Mouse (Mus musculus) left cerebral cortex, postnatal 10 days (tissue): ENCODE measurements around the gene Ptrhd1. TPM values are rescaled to one million over a fixed set of nuclear protein-coding genes. Genes with fewer than 3 reads are reported as not detected.

Experiments used
- DNase-seq, 2 experiments: peaks; one replicate each; pipeline ENCODE4 v3.0.0; 2021 to 2022; ENCODE audit warnings: low spot score in 2 of 2, mixed read lengths in 1 of 2; ENCODE audit errors: extremely low spot score in 1 of 2
- intact Hi-C: fragments of 180-260 bp; cut with DNase I; formaldehyde crosslinking; loops from one replicate; pipeline ENCODE4 v1.15.1; 2025
- total RNA-seq, 2 experiments: library from RNA; stranded (reverse); gene quantifications; 2 replicates each; pipeline ENCODE4 v1.2.3; 2021

The Ptrhd1 gene
- 1 to 10 TPM; 8.7 to 9.8 TPM for total RNA-seq

DNA sequence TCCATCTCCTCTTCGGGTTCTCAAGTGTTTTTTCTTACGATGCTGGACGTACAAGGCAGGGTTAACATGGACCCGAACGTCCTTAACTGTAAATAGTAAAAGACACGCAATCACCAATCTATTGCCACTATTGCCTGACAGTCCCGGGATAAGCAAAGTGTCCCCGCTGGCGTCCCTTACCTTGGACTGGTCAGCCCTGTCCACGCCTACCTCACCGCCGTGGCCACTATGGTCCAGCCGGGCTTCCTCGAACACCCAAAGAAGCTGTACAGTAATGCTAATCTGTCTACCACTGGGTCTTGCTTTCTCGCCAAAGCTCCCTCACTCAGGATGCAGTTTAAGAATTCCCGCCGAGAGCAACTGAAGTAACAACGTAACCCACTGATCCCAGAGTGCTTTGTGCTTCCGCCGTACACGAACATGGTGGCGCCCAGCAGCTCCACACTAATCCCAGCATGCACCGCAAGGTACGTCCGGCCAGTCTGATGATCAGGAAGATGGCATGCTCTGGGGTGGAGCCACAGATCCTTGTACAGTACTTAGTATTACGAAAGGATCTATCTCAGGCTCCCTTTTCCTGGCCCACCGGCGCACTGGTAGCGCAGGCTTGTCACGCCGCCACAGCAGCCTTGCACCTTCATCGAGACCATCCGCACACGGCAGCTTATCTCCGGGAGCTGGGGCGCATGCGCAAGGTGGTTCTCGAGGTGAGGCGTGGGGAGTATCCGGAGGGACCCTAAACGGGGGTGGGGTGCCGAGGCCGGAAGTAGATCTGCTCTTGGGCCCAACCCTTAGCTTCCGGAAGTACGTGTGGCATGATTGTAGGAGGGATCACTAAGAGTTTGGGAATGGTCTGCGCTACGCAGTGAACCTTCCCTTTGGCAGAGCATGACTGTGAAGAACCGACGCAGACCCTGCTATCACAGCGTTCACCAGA is at the start of gene Ptrhd1, which contains the start of gene Cenpo:
Gene Ptrhd1, plus strand, starts transcription at position 456 of the 937 bp plus-strand sequence.
Gene Cenpo, minus strand, starts transcription at position 723 of the 937 bp plus-strand sequence.
- DNase-seq, result peak; percentile 95
- intact Hi-C loops, result no loop called here

- intact Hi-C loops, result no loop called here
These were observed 49.2 kb upstream of the Ptrhd1 start for GRCm38 (mm10) chr12:4184648-4185047.

GRCm38 (mm10) chr12:4188171-4189059 is 45.4 kb upstream of the Ptrhd1 start:
- intact Hi-C loops, result no loop called here
- no peak for DNase-seq

More at GRCm38 (mm10) chr12:4184648-4185047, 49.2 kb upstream of the Ptrhd1 start:
- no peak for DNase-seq

DNA sequence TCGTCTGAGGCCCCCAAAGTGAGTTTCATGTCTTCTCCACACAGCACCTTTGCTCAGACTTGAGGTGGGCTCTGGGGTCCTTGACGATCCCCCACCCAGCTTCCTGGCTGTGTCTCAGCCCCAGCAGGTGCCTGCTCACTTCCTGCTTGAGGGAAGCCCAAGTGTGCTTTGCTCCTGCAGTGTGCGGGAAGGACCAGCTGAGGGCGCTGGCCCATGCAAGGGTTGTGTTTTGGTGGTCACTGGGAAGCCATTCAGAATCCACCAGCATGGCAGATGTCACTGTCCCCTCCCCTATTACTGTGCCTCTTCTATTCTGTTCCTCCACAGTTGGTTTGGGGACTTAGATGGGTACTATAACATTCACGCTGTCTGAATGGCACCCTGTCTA is 44.8 kb upstream of the Ptrhd1 start:
- intact Hi-C loops, result no loop called here

GRCm38 (mm10) chr12:4192514-4192913 is 41.3 kb upstream of the Ptrhd1 start:
- no peak for DNase-seq
- intact Hi-C loops, result no loop called here

More for the DNA sequence above, 44.8 kb upstream of the Ptrhd1 start:
- DNase-seq, result no peak

- intact Hi-C loops, result no loop called here
- DNase-seq, result no peak
These were observed 40.6 kb upstream of the Ptrhd1 start for GRCm38 (mm10) chr12:4193025-4193740.

- DNase-seq, result no peak
- intact Hi-C loops, result no loop called here
These were observed 39.2 kb upstream of the Ptrhd1 start for GRCm38 (mm10) chr12:4194643-4195042.

GRCm38 (mm10) chr12:4198702-4199101 is 35.1 kb upstream of the Ptrhd1 start:
- DNase-seq, result peak in 1 of 2 experiments; percentile 6
- intact Hi-C loops, result no loop called here

- DNase-seq, result peak in 1 of 2 experiments; percentile 20
- intact Hi-C loops, result no loop called here
These were observed 34.6 kb upstream of the Ptrhd1 start for GRCm38 (mm10) chr12:4199271-4199670.

DNA sequence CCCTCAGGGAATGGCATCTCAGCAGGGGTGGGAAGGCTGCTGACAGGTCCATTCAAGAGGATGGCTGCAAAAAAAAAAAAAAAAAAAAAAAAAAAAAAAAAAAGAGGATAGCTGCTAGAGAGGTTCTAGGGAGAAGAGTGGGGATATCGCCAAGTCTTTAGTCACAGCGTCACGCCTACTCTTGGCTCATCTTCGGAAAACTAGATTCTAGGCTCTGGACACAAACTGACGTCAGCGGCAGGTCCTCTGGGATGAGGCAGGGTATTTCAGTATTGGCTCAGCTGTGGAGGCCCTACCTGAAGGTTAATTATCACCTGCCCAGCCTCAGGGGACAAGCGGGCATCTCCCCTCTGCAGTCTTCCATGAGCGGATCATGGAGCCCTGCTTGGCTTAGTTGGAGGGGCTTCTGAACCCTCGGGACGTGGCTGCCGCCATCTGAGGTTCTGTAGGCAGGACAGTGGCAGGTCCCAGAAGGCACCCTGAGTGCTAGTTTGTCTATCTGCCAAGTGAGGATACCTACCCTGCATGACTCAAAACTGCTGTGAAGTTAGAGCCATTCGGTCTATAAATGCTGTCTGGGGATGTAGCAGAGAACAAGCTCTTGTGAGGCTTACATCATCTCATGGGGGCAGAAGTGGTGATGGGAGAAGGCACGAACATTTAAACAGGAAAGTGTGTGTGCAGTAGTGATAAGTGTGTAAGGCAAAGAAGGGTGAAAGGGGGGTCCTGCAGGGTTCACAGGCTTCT is 32.2 kb upstream of the Ptrhd1 start:
- intact Hi-C loops, result loop anchor here (10.0 kb wide), 1 partner anchor 277 kb away; no protein-coding TSS in a partner anchor
- peak; percentile 37 to 40 for DNase-seq

DNA sequence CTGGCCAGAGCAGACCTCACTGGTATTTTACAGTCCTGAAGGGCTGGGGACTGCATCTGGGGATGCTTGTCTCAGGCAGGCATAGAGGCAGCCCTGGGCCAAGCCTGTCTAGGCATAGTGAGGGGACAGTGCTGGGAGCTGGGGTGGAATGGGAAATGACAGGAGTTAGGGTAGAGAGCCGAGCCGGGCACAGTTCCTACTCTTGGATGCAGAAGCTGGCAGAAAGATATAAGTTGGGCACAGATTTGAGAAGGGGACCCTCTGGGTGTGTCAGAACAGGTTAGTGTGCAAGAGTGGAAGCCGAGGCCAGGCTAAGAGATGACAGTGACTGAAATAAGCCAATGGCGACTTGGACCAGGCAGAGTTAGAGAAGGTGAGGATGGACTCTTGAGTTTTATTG is 31.6 kb upstream of the Ptrhd1 start:
- DNase-seq, result no peak
- intact Hi-C loops, result loop anchor here (10.0 kb wide), 1 partner anchor 277 kb away; no protein-coding TSS in a partner anchor

DNA sequence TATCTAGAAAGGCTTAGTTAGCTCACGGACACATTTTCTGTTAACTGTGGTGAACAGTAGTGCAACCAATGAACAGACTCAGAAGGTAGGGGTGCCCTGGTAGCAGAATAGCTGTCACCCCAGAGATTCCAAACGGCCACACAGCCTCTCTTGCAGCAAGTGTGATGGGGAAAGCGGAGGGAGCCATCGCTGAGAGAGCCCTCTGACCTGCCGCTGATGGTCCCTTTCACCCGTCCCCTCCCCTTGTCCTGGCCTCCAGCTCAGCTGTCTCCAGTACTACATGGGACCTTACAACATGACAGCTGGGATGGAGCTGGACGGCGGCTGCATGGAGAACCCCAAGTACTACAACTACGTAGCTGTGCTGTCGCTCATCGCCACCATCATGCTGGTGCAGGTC is 27.7 kb upstream of the Ptrhd1 start:
- intact Hi-C loops, result loop anchor here (5.0 to 10.0 kb wide), 2 partner anchors 99 to 281 kb away; no protein-coding TSS in a partner anchor
- no peak for DNase-seq

- peak; percentile 59 to 73 for DNase-seq
- intact Hi-C loops, result loop anchor here (5.0 to 10.0 kb wide), 2 partner anchors 101 to 284 kb away; no protein-coding TSS in a partner anchor
These were observed 25.3 kb upstream of the Ptrhd1 start for GRCm38 (mm10) chr12:4208405-4209133.

GRCm38 (mm10) chr12:4209196-4209595 is 24.6 kb upstream of the Ptrhd1 start:
- intact Hi-C loops, result loop anchor here (5.0 to 10.0 kb wide), 2 partner anchors 102 to 284 kb away; no protein-coding TSS in a partner anchor
- no peak for DNase-seq

GRCm38 (mm10) chr12:4211174-4211573 is 22.7 kb upstream of the Ptrhd1 start:
- peak in 1 of 2 experiments; percentile 57 for DNase-seq
- intact Hi-C loops, result no loop called here

- intact Hi-C loops, result no loop called here
- DNase-seq, result peak in 1 of 2 experiments; percentile 44
These were observed 20.9 kb upstream of the Ptrhd1 start for GRCm38 (mm10) chr12:4212908-4213307.

DNA sequence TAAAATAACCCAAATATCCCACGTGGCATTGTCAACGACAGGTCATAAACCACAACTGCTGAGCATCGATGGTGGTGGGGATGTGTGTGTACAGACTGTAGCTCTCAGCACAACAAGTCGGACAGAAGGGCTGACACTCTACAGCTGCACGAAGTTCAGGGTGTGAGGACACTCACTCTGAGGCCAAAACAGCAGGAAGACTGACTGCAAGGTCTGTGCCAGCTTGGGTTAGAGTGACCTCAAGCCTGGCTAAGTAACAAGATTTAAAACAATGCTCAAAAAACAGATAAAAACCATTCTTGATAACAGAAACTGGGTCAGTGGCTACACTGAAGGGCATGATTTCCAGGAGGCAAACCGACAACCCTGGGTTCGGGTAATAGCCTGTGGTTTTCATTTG is 3.7 kb upstream of the Ptrhd1 start:
- DNase-seq, result no peak
- intact Hi-C loops, result no loop called here
